Mouse (Mus musculus) brain, embryonic 14.5 days (tissue): ENCODE data around the gene Lrp2bp. TPM values are rescaled to one million over a fixed set of nuclear protein-coding genes. Genes with fewer than 3 reads are reported as not detected.

Experiments used
- DNase-seq: peaks from one replicate; pipeline ENCODE4 v3.0.0-alpha.2; 2011; ENCODE audit warnings: low read depth
- CTCF ChIP-seq: fragments of 200-500 bp; IDR thresholded peaks from 2 replicates; pipeline ENCODE4 v1.5.1; 2012; ENCODE audit warnings: inconsistent platforms, mild to moderate bottlenecking, moderate library complexity, borderline replicate concordance; ENCODE audit not compliant: insufficient read depth, insufficient read length; ENCODE audit errors: extremely low read depth
- POLR2A ChIP-seq: fragments of 200-500 bp; IDR thresholded peaks from 2 replicates; pipeline ENCODE4 v1.6.1; 2012; ENCODE audit warnings: mild to moderate bottlenecking, inconsistent platforms, borderline replicate concordance; ENCODE audit not compliant: poor library complexity, insufficient read depth, insufficient read length, severe bottlenecking; ENCODE audit errors: extremely low read depth
- polyA plus RNA-seq: library from polyadenylated mRNA; depleted of rRNA; stranded (reverse); fragments of >200 nt; gene quantifications from 2 replicates; pipeline ENCODE4 v1.2.3, GENCODE M21; 2012

Lrp2bp gene
- polyA plus RNA-seq, 1 experiment: 0.29 TPM

DNA sequence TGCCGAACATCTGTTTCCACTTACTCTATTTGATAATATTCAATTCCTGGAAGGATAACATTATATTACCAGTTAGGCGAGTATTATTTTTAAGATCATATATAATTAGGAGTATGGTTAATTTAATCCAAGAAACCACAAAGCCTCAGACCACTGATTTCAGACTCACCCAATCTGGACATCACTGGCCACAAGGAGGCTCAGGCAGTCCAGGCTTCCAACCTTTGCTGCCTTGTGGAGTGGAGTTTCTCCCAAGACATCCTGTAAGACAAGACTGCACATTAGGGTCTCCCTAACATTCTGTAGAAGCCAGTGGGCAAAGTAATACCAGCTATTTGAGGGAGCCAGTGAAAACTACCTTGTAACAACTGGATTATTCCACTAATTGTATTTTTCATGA, 875 bp upstream of the Lrp2bp start:
- DNase-seq: peak; percentile 7
- TF ChIP-seq CTCF: peak; percentile 14; the same call in 1 of the 2 replicates
- no peak for TF ChIP-seq POLR2A

DNA sequence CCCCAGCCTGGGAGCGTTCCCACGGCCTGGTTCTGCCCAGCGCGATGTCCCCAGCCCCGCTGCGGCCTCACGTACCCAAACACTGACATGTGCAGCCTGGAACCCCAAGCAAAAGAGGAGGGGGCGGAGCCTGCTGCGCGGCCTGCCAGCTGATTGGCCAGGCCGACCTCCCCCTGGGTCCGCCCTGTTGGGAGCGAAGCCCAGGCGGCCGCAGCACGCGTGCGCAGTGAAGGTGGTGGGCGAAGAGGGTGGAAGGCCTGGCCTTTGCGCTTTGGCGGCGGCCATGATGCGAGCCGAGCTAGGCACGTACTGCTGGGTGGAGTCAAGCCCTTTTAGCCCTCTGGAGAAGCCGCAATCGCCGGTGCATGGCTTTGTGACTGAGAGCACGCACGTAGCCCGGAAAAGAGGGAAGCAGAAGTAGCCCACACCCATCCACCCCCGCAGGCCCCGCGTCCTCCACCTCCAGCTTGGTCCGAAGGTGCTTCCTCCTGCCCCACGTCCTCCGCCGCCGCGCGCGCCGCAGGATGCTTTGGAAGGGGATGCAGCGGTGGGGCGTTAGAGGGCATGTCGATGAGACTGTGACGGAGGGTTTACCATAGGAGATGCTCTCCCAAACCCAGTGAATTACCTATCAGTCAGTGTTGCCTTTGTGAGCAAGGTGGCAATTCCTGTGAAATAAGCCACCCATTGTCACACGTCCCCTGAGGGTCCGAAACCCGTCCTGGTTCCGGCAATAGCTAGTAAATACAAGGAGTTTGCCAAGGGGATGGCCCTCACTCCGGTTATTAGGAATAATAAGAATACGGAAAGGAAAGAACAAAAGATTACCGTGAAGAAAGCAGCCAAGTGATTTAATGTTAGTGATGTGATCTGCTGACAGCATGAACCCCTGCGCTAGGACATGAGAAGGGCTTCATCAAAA, 942 bp downstream of the Lrp2bp start:
- TF ChIP-seq CTCF (no peak), POLR2A (peak; percentile 66; the same call in 1 of the 2 replicates)
- peak; percentile 99 for DNase-seq

DNA sequence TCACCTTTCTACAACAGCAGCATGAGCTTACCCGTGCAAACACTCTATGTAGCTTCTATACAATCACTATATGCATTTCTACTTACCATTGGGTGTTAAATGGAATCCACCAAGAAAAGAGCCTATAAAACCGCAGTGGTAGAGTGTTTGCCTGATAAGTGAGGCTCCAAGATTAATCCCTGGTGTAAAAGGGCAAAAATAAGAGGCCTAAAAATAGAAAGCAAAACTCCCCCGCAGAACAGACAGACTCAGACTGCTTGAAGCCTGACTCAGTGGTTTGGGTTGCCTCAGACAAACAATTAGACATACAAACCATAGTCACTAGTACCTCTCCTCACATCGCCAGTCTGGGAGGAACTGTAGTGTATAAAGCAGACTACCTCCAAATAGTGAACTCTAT, 6.5 kb downstream of the Lrp2bp start, which contains the start of gene Ankrd37:
Gene Ankrd37, minus strand, starts transcription at position 112 of the 400 bp plus-strand sequence.
- TF ChIP-seq POLR2A: no peak
- DNase-seq: no peak

DNA sequence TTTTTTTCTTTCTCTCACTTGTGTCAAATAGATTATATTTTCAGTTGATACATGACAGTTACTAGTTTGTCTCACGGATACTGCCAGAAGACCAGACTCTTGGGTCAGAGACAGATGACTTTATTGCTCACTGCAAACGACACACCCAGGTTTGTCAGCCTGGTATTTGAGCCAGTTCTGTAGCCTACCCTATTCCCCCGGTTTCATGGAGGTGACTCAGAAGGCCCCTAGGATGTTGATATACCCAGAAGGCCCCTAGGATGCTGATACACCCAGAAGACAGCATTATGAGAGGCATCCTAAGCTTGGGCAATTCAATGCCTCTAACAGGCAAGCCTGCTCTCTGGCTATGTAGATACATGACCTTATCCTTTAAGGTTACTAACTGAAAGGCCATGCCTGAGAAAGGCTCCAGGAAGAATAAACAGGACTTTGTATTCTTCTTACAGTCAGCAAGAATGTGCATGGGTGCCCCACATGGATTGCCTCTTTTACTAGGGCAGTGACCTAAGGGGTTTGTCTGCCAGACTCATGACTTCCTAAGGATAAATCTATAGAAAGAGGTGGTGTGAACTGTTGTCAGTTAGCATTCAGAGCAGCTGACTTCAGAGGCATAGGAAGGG, 8.1 kb downstream of the Lrp2bp start:
- TF ChIP-seq CTCF (no peak), POLR2A (no peak)
- DNase-seq: no peak

DNA sequence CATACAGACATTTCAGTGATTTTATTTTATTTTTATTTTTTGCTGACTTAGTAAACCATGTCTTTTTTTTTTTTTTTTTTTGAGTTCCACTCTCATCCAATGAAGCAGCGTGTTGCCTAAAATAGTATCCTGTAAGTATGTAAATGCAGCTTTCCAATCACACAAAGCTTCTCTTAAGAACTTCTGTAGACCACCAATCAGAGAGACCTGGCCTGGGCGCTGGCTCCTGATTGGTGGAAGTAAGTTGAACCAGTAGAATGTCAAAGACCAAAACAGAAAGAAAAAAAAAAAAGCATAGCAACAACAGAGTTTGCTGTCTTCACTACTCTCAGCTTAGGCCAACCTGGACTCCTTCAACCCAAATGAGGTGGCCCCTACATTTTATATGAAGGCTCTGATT, 11.2 kb downstream of the Lrp2bp start:
- TF ChIP-seq POLR2A: no peak
- no peak for TF ChIP-seq CTCF
- DNase-seq: peak; percentile 51

DNA sequence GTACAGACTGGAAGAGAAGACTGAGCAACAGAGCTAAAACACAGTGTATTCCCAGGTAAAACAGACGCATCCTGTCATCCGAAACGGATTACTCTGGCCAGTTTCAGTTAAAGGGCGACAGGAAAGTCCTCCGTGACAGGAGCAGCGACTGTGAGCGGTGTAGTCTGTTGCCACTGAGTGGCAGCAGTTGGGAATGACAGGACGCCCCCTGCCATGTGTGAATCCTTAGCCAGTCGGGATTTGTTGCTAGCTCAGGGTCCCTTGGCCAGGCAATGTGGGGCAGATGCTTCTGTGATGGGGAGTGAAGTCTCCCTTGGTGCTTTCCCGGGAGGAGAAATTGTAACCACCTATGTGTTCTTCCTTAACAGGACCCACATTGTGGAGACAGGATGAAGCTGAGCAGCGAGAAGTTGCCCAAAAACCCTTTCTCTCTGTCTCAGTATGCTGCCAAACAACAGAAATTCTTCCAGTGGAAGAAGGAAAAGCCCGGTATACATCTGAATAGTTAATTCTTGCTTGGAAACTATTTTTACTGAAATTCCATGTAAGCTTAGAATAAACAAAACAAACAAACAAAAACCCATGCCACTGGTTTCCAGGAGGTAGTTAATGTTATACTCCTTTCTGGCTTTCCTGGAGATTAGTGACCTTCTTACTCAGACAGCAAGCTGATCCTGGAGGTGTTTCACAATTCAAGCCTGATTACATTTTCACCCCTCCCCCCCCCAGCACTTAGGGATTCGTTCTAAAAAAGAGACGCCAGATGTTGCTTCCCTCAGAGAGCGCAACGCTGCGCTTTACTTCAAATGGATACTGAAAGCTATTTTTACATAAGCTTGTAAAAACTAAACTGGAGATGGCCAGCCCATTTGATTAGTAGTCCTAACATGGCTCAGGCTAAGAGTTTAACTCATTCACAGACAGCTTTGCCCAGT, 11.9 kb downstream of the Lrp2bp start:
- TF ChIP-seq CTCF: peak; percentile 36; the same call in 1 of the 2 replicates
- TF ChIP-seq POLR2A: no peak
- DNase-seq: peak; percentile 66

DNA sequence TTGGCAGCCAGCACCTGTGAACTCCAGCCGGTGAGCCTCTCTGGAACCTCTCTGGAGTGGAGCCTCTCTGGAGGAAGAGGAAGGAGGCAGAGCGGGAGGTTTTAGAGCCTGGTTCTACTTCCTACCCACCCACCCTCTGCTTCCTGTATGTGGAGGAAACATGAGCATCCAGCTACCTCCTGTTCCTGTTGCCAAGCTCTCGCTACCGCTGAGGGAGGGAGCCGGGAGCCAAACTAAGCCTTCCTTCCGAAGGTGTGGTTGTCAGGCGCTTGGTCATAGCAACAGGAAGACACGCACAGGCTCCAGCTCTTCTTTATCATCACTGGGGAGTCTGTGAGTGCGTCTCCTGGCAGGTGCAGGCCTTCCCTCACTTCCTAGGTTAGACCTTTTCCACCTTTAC, 23.1 kb downstream of the Lrp2bp start:
- no peak for TF ChIP-seq CTCF
- no peak for TF ChIP-seq POLR2A
- DNase-seq: no peak

DNA sequence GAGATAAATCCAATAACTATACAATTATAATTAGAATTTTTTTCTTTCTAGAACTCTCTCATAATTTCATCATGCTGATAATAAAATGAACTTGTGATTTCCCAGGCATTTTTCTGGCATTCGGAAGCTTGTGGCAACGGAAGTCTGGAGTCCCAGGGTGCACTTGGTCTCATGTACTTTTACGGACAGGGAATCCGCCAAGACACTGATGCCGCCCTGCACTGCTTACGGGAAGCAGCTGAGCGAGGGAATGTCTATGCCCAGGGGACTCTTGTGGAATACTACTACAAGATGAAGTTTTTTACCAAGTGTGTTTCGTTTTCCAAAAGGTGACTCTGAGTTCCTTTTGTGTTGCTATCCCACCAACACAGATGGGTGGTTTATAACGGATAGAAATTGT, 23.7 kb downstream of the Lrp2bp start:
- TF ChIP-seq POLR2A: no peak
- TF ChIP-seq CTCF: no peak
- DNase-seq: no peak

DNA sequence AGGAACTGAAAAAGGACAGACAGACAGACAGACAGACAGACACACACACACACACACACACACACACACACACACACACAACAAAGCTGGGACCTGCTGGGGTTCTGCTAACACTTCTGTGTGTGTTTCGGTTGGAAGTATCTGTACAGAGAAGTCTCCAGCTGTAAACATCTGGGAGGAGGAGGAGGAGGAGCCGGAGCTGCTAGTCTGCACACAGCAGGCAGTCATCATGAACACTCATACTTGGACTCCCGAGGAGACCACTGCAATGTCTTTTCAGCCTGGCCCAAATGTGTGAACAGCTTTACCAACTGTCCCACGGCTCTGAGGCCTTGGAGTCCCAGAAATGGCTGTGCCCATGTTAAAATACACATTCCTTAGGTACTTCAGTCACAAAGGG, 25.3 kb downstream of the Lrp2bp start:
- DNase-seq: no peak
- TF ChIP-seq CTCF (no peak), POLR2A (no peak)

DNA sequence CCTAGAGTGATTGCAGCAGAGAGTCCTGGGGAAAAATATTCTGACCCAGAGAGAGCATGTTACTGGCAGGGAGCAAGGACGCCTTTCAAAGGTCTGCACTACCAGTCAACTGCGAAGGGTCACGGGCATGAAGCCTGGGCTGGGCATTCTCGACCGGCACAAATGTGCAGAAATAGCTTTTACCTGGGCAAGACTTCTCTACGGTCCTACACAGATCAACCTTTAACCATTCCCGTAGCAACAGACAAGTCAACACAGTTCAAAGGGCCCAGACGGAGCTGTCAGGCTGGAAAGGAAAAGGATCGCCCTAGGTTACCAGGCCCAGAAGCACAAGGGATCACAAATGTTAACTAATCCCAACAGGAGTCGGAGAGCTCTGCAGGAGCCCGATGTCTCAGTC, 37.1 kb downstream of the Lrp2bp start:
- TF ChIP-seq POLR2A (no peak), CTCF (no peak)

DNA sequence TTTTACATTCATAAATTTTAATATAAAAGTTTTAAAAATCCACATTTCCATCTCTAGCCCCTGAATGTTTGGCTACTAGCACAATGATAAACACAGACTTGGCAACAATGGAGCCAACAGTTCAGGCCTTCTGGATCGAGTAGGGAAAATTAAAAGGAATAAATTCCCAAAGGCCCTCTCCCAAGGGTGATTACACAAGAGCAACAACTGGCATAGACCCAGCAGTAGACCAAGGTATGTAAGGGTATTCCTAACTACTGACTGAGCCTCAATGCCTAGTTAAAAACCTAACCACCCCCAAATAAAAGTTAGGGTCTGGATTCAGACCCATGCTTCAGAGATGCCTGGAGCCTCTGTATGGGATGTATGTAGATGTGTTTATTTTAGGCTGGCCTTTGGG, 40.6 kb downstream of the Lrp2bp start:
- TF ChIP-seq POLR2A (no peak), CTCF (no peak)
- no peak for DNase-seq

More for the DNA sequence above, 37.1 kb downstream of the Lrp2bp start:
- DNase-seq: no peak

DNA sequence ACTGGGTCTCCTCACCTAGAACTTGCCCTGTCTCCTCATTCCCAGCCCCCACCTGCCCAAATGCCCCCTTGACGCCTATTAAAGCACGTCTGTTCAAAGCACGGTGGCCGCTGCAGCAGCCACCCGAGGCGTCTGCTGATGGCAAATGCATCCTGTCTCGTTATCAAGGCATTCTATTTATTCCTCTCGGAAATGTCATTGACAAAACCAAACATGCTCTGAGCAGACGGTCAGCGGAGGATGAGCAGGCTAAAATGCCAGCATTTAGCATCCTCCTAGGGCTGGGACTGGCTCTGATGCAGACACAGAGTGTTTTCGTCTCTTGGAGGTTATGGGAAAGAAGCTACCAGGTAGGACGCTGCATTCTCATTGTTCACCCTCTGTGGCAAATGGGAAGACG, 41.2 kb downstream of the Lrp2bp start:
- no peak for TF ChIP-seq POLR2A
- no peak for TF ChIP-seq CTCF
- peak; percentile 17 for DNase-seq

DNA sequence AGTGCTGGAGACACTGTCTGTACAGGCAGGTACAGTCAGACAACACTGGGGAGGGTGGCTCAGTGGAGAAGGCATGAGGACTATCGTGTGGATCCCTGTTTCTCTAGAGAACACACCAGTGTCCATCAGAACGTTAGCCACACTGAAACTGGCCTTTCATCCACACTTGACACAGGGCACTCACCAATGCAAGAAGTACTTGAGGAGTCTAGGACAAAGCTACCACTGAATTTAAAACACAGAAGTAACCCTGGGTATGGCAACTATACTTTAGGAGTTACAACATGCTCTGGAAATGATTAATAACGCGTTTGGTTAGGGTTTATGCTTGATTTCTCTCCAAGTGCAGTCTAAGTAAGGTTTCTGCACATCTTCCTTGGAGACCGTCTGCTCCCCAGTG, 73.7 kb downstream of the Lrp2bp start:
- TF ChIP-seq CTCF (no peak), POLR2A (no peak)
- DNase-seq: no peak

DNA sequence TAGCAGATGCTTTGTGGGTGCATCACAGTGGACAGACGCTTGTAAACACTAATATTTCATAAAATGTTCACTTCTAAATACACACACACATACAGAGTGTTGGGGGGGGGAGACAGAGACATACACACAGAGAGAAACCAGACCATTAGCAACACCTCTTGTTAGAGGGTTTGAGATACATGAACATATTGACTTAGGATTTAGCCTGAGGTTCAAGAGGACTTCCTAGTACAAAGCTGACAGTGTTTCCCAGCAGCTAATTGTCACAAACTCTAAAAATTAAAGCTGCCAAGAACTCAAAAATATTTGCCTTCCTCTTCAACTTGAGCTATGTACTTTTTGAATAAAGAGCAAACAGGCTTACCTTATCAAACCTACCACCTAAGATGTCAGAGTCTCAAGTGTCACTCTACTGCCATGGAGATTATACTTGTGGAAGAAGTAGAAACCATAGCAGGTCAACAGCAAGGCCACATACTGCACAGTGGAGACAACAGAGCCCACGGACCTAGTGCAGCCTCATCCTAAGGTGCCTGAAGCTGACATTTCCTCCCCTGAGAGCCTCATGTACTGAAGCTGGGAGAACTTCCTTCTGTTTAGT, 74.5 kb downstream of the Lrp2bp start:
- TF ChIP-seq POLR2A (no peak), CTCF (no peak)
- DNase-seq: no peak
